In the genomic region with DNA sequence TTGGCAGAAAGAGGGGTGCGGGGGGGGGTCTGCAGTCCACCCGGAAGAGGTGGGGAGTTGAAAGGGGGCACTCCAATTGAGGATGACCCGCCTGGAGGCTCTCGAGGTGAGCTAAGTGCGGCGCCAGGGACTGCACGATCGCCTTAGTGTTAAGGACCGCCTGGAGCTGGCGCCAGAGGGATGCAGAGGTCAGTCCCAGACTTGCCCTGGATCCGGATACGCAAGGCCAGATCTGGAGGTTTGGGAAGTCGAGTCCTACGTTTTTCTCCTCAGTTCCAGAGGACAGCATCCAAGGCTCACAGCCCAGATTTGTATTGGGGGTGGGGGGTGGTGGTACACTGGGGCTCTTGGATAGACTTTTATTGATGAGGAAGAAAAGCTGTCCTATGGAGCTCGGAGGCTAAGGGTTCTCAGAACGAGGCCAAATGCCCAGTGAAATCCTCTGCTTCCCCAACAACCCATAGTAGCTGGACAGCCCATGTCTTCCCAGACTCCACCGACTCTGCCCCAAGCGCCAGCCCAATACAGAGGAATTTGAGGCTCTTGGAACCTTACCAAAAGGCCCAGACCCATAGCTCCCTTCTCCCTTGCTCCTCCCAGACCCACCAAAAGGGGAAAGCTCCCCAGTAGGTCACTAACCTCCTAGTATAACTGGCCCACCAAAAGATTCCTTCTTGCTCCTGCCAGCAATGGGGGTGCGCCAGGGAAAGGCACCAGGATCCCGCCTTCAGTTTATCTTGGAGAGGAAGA, we compare ENCODE assay signal across 8 mouse cellular contexts. TPM values are rescaled to one million over a fixed set of nuclear protein-coding genes. Genes with fewer than 3 reads are reported as not detected.
DNase-seq lines count a peak whose midpoint lies in the region; ATAC-seq and TF ChIP-seq lines count a peak whose summit lies in the region.

No protein-coding gene starts in this region.

- peaks cover 75% of the 10 kb centered on the region for H3K4me1 ChIP-seq in E14TG2a.4 (replicated peaks; ENCODE audit: low read depth, low read length)
- H3K4me1 ChIP-seq in forebrain, embryonic 15.5 days, result peaks cover 48% of the 10 kb centered on the region
- H3K4me1 ChIP-seq in midbrain, embryonic 10.5 days, result peaks cover 72% of the 10 kb centered on the region

- DNase-seq in heart, adult 11 months, result peak; percentile 80
- DNase-seq in heart, adult 9 months (ENCODE audit: low spot score in 2 of 2), result no peak
- peak; percentile 66 for DNase-seq in midbrain, embryonic 10.5 days (ENCODE audit: low spot score)
- no peak for DNase-seq in testis, postnatal 10 days (ENCODE audit: low spot score)
- DNase-seq in adrenal gland, postnatal 4 days (ENCODE audit: low spot score in 2 of 2), result no peak
- no peak for DNase-seq in cerebellum, postnatal 4 days (ENCODE audit: low spot score in 2 of 2)

- no peak for TF ChIP-seq CTCF in E14TG2a.4 (conservative IDR thresholded peaks at IDR 0.05; ENCODE audit: low read length)

- 0 out of 2 replicates have a peak overlapping the region, but pooled peaks have one; percentile 8 for H3K9ac ChIP-seq in forebrain, embryonic 15.5 days (replicated peaks)

- WGBS in forebrain, embryonic 15.5 days, result 4% methylated on average over 20 of the region's 20 CpGs
- under 1% methylated on average over 20 of the region's 20 CpGs for WGBS in midbrain, embryonic 10.5 days

- H3K9me3 ChIP-seq in E14TG2a.4 (ENCODE audit: low read length), result no peaks in the 10 kb centered on the region
- H3K9me3 ChIP-seq in forebrain, embryonic 15.5 days, result no peaks in the 10 kb centered on the region
- no peaks in the 10 kb centered on the region for H3K9me3 ChIP-seq in midbrain, embryonic 10.5 days (replicated peaks)

- peak overlapping the region; percentile 73; the same call in 1 of the 2 replicates for H3K27ac ChIP-seq in forebrain, embryonic 15.5 days (replicated peaks)
- peak overlapping the region; percentile 83 for H3K27ac ChIP-seq in midbrain, embryonic 10.5 days (replicated peaks)

- no peak for ATAC-seq in forebrain, embryonic 15.5 days (replicated peaks)

- peak overlapping the region; percentile 78 for H3K4me3 ChIP-seq in E14TG2a.4 (replicated peaks; ENCODE audit: low read length)
- H3K4me3 ChIP-seq in forebrain, embryonic 15.5 days, result peak overlapping the region; percentile 31
- peak overlapping the region; percentile 52 for H3K4me3 ChIP-seq in midbrain, embryonic 10.5 days

- H3K4me2 ChIP-seq in forebrain, embryonic 15.5 days (replicated peaks), result peak overlapping the region; percentile 49

- H3K27me3 ChIP-seq in E14TG2a.4 (ENCODE audit: insufficient read depth, low read length), result peaks cover 72% of the 10 kb centered on the region
- peaks cover 71% of the 10 kb centered on the region for H3K27me3 ChIP-seq in forebrain, embryonic 15.5 days
- peaks cover 100% of the 10 kb centered on the region for H3K27me3 ChIP-seq in midbrain, embryonic 10.5 days (ENCODE audit: low read depth, poor library complexity, severe bottlenecking)

- H3K36me3 ChIP-seq in E14TG2a.4 (ENCODE audit: insufficient read depth, low read length), result no peaks in the 10 kb centered on the region
- H3K36me3 ChIP-seq in forebrain, embryonic 15.5 days, result no peaks in the 10 kb centered on the region
- no peaks in the 10 kb centered on the region for H3K36me3 ChIP-seq in midbrain, embryonic 10.5 days

RNA-seq across cellular contexts. Expression of gene Kiz, which starts 20.2 kb away (rescaled TPM):
- 23.4 and 26.4 TPM in 2 replicates for polyA plus RNA-seq in forebrain, embryonic 15.5 days (2015; fragmentation: Nextera tagmentation; extraction: Ambion mirVana)
- 32.2 and 33.7 TPM in 2 replicates for polyA plus RNA-seq in midbrain, embryonic 10.5 days (2016; fragmentation: Nextera tagmentation; extraction: Ambion mirVana)
- 10 to 100 TPM; 46.1 to 48.0 TPM for total RNA-seq in adrenal gland, postnatal 4 days (2021)

Comparison
In these comparisons a context has a peak if more than half of its experiments do, and no peak if none do; other contexts are left out.
1. DNase-seq: peak in heart, adult 11 months (single experiment) and midbrain, embryonic 10.5 days (single experiment); none in heart, adult 9 months (0 of 2), testis, postnatal 10 days (single experiment), adrenal gland, postnatal 4 days (0 of 2) and cerebellum, postnatal 4 days (0 of 2).
2. Peak in every context shown above with its lines, with median percentiles within 50 percentile points of each other: H3K4me3 ChIP-seq.